Mouse (Mus musculus) C2C12 (cell line): Measurements from ENCODE around the gene G530012D18Rik. TPM values are rescaled to one million over a fixed set of nuclear protein-coding genes. Genes with fewer than 3 reads are reported as not detected.
"Not testable (repeated sequence)": the region's sequence is repeated elsewhere in the genome, so short reads cannot be mapped to it uniquely, and the experiment has no call there.

Experiments
- H3K27me3 ChIP-seq: one replicate; pipeline ENCODE4 v1.6.1; 2011; ENCODE audit not compliant: control insufficient read depth, insufficient read depth, insufficient read length
- H3K36me3 ChIP-seq: one replicate; pipeline ENCODE4 v1.6.1; 2011; ENCODE audit not compliant: control insufficient read depth, insufficient read depth
- H3K4me3 ChIP-seq: one replicate; pipeline ENCODE4 v1.5.1; 2011; ENCODE audit warnings: mild to moderate bottlenecking, control low read depth; ENCODE audit not compliant: poor library complexity, insufficient read depth, severe bottlenecking
- H3K79me2 ChIP-seq: one replicate; pipeline ENCODE4 v1.6.1; 2011; ENCODE audit not compliant: control insufficient read depth, insufficient read depth
- H3K79me3 ChIP-seq: one replicate; pipeline ENCODE4 v1.6.1; 2011; ENCODE audit warnings: low read depth, control low read depth
- H3ac ChIP-seq: one replicate; pipeline ENCODE3; 2011; ENCODE audit warnings: low read depth; ENCODE audit not compliant: control insufficient read depth, insufficient read length
- polyA plus RNA-seq: library from polyadenylated mRNA; unstranded; fragments of >200 nt; fragmentation: generic; extraction: Trizol; gene quantifications from one replicate; pipeline ENCODE4 v1.2.1, GENCODE M21; 2012; ENCODE audit warnings: missing spikeins

The G530012D18Rik gene
- polyA plus RNA-seq, 1 experiment: not detected

- H3K79me2 ChIP-seq, H3ac ChIP-seq, H3K4me3 ChIP-seq, H3K27me3 ChIP-seq, H3K79me3 ChIP-seq, H3K36me3 ChIP-seq: not testable (repeated sequence)
These were observed 6.0 kb downstream of the G530012D18Rik start for GRCm38 (mm10) chr1:85581518-85581917.

- not testable (repeated sequence) for H3K4me3 ChIP-seq, H3K36me3 ChIP-seq, H3ac ChIP-seq, H3K27me3 ChIP-seq, H3K79me3 ChIP-seq, H3K79me2 ChIP-seq
These were observed 13.2 kb downstream of the G530012D18Rik start for GRCm38 (mm10) chr1:85588697-85589096.

GRCm38 (mm10) chr1:85592526-85592925 lies 17.1 kb downstream of the G530012D18Rik start:
- not testable (repeated sequence) for H3K27me3 ChIP-seq

GRCm38 (mm10) chr1:85598271-85599012 lies 23.0 kb downstream of the G530012D18Rik start, which contains the start of gene Sp110:
TSS of gene Sp110 (minus strand) at chr1:85598817.
- not testable (repeated sequence) for H3K27me3 ChIP-seq, H3K79me3 ChIP-seq, H3ac ChIP-seq, H3K36me3 ChIP-seq, H3K4me3 ChIP-seq, H3K79me2 ChIP-seq

More at GRCm38 (mm10) chr1:85592526-85592925, 17.1 kb downstream of the G530012D18Rik start:
- not testable (repeated sequence) for H3ac ChIP-seq, H3K4me3 ChIP-seq, H3K79me2 ChIP-seq, H3K36me3 ChIP-seq, H3K79me3 ChIP-seq

GRCm38 (mm10) chr1:85600078-85600477 lies 24.6 kb downstream of the G530012D18Rik start, which contains the start of gene Sp140:
TSS of gene Sp140 (plus strand) at chr1:85600378.
- not testable (repeated sequence) for H3ac ChIP-seq, H3K79me2 ChIP-seq, H3K4me3 ChIP-seq, H3K36me3 ChIP-seq, H3K79me3 ChIP-seq, H3K27me3 ChIP-seq

GRCm38 (mm10) chr1:85600794-85601193 lies 25.3 kb downstream of the G530012D18Rik start:
- H3K4me3 ChIP-seq, H3K27me3 ChIP-seq, H3K79me2 ChIP-seq, H3K36me3 ChIP-seq, H3K79me3 ChIP-seq, H3ac ChIP-seq: not testable (repeated sequence)

GRCm38 (mm10) chr1:85604341-85604740 lies 28.9 kb downstream of the G530012D18Rik start:
- not testable (repeated sequence) for H3K79me2 ChIP-seq, H3K36me3 ChIP-seq, H3K27me3 ChIP-seq, H3ac ChIP-seq, H3K79me3 ChIP-seq, H3K4me3 ChIP-seq

GRCm38 (mm10) chr1:85608361-85608760 lies 32.9 kb downstream of the G530012D18Rik start:
- not testable (repeated sequence) for H3K79me2 ChIP-seq, H3ac ChIP-seq, H3K36me3 ChIP-seq, H3K27me3 ChIP-seq, H3K79me3 ChIP-seq, H3K4me3 ChIP-seq

GRCm38 (mm10) chr1:85610581-85610980 lies 35.1 kb downstream of the G530012D18Rik start:
- not testable (repeated sequence) for H3K79me3 ChIP-seq, H3K36me3 ChIP-seq, H3K27me3 ChIP-seq, H3K79me2 ChIP-seq, H3ac ChIP-seq, H3K4me3 ChIP-seq

- not testable (repeated sequence) for H3ac ChIP-seq, H3K36me3 ChIP-seq, H3K79me3 ChIP-seq, H3K4me3 ChIP-seq, H3K79me2 ChIP-seq, H3K27me3 ChIP-seq
These were observed 39.6 kb downstream of the G530012D18Rik start for GRCm38 (mm10) chr1:85615096-85615495.

- not testable (repeated sequence) for H3K36me3 ChIP-seq, H3ac ChIP-seq, H3K79me3 ChIP-seq
These were observed 40.3 kb downstream of the G530012D18Rik start for GRCm38 (mm10) chr1:85615819-85616218.

GRCm38 (mm10) chr1:85617161-85617560 lies 41.7 kb downstream of the G530012D18Rik start:
- H3K36me3 ChIP-seq, H3K4me3 ChIP-seq, H3ac ChIP-seq, H3K79me3 ChIP-seq, H3K27me3 ChIP-seq, H3K79me2 ChIP-seq: not testable (repeated sequence)

More at GRCm38 (mm10) chr1:85615819-85616218, 40.3 kb downstream of the G530012D18Rik start:
- H3K27me3 ChIP-seq, H3K4me3 ChIP-seq, H3K79me2 ChIP-seq: not testable (repeated sequence)
